Mouse (Mus musculus) limb, embryonic 13.5 days (tissue): ENCODE results near the gene Htra3. TPM values are rescaled to one million over a fixed set of nuclear protein-coding genes. Genes with fewer than 3 reads are reported as not detected.

Source experiments
- ATAC-seq: fragments of 200-750 bp; cut with Nextera tagmentation; 2 replicates; pipeline ENCODE4 v1.8.0; 2017; ENCODE audit warnings: low read depth, moderate number of reproducible peaks, moderate TSS enrichment; ENCODE audit not compliant: low FRiP score
- H3K27ac ChIP-seq: fragments of 300-500 bp; sonication (generic); 2 replicates; pipeline ENCODE4 v1.5.1; 2015; ENCODE audit warnings: inconsistent platforms, mild to moderate bottlenecking, moderate library complexity
- H3K27me3 ChIP-seq: fragments of 300-500 bp; sonication (generic); 2 replicates; pipeline ENCODE4 v1.6.1; 2015; ENCODE audit warnings: mild to moderate bottlenecking, inconsistent platforms
- H3K36me3 ChIP-seq: fragments of 300-500 bp; sonication (generic); 2 replicates; pipeline ENCODE4 v1.6.1; 2015; ENCODE audit warnings: inconsistent platforms, mild to moderate bottlenecking, moderate library complexity
- H3K4me1 ChIP-seq: fragments of 300-500 bp; sonication (generic); 2 replicates; pipeline ENCODE4 v1.6.1; 2015; ENCODE audit warnings: inconsistent platforms
- H3K4me2 ChIP-seq: fragments of 300-500 bp; sonication (generic); replicated peaks from 2 replicates; pipeline ENCODE4 v1.6.1; 2015; ENCODE audit warnings: inconsistent platforms, mild to moderate bottlenecking, moderate library complexity
- H3K4me3 ChIP-seq: fragments of 300-500 bp; sonication (generic); 2 replicates; pipeline ENCODE4 v1.5.1; 2015; ENCODE audit warnings: moderate library complexity, mild to moderate bottlenecking, inconsistent platforms
- H3K9ac ChIP-seq: fragments of 300-500 bp; sonication (generic); 2 replicates; pipeline ENCODE4 v1.6.1; 2015; ENCODE audit warnings: mild to moderate bottlenecking, inconsistent platforms
- H3K9me3 ChIP-seq: fragments of 300-500 bp; sonication (generic); 2 replicates; pipeline ENCODE4 v1.6.1; 2016; ENCODE audit warnings: inconsistent platforms
- WGBS: fragments of 180-500 bp; shearing (Covaris S2); methylation state at CpG from one replicate; pipeline ENCODE4 v1.1.7; 2015; 5-methylcytosine and 5-hydroxymethylcytosine counted together
- polyA plus RNA-seq: library from polyadenylated mRNA; unstranded; fragments of >200 nt; fragmentation: Nextera tagmentation; extraction: Ambion mirVana; gene quantifications from 2 replicates; pipeline ENCODE4 v1.2.1, GENCODE M21; 2015

Htra3 gene
- polyA plus RNA-seq, 1 experiment from 2014 or later: 20.1 TPM

DNA sequence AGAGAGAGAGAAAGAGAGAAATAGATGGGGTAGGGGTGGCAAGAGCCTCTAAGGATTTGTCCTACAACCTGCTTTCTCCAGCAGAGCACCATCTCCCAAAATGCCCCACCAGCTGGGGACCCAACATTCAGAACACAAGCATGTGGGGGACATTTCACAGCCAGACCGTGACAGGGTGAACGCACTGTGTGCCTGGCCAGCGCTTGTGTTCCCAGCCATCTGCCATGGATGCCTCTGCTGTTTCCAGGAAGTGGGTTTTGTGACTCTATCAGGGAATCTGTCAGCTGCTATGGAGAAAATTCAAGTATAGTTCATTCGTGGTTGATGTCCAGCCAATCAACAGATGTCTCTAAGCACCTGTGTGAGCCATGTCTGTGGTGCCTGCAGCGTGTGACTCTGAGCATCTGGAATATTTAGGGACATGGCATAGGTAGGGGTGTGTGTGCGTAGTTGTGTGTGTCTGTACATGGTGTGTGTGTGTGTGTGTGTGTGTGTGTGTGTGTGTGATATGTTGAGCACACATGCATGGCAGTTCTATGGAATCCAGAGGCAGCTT, 33.6 kb downstream of the Htra3 start:
- H3K4me3 ChIP-seq: no peak overlapping the region
- no peak overlapping the region for H3K27ac ChIP-seq
- no peak for ATAC-seq

DNA sequence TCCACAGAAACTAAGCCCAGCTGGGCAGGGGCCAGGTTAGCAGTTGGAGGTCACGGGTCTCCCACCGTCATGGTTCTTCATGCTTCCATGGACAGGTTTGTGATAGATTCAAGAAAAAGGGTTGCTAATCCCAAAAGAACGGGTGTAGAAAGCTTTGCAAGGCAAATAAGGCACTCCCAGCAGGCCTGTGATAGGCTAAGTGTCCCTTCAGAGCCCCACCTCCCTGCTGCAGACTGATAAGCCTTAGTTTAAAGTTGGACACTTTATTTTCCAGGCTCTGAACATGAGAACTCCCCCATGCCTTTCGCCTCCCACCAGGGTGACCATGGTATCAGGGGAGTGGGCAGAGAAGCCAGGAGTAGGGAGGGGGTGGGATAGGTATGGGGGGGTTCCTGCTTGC, 35.5 kb downstream of the Htra3 start:
- Histone ChIP-seq H3K27me3 (no peaks in the 10 kb centered on the region), H3K4me1 (peaks cover 9% of the 10 kb centered on the region; the same call in 1 of the 2 replicates), H3K36me3 (no peaks in the 10 kb centered on the region), H3K4me2 (no peak overlapping the region), H3K9me3 (no peaks in the 10 kb centered on the region), H3K4me3 (no peak overlapping the region), H3K27ac (no peak overlapping the region), H3K9ac (no peak overlapping the region)
- WGBS: 74% methylated on average over 4 of the region's 4 CpGs
- no peak for ATAC-seq

More for the DNA sequence above, 33.6 kb downstream of the Htra3 start:
- Histone ChIP-seq H3K9me3 (no peaks in the 10 kb centered on the region), H3K36me3 (no peaks in the 10 kb centered on the region), H3K4me1 (peaks cover 9% of the 10 kb centered on the region; the same call in 1 of the 2 replicates), H3K9ac (no peak overlapping the region), H3K27me3 (no peaks in the 10 kb centered on the region), H3K4me2 (no peak overlapping the region)
- 71% methylated on average over 6 of the region's 6 CpGs for WGBS

GRCm38 (mm10) chr5:35643401-35644048, 36.1 kb downstream of the Htra3 start:
- Histone ChIP-seq H3K9me3 (no peaks in the 10 kb centered on the region), H3K9ac (no peak overlapping the region), H3K27ac (no peak overlapping the region), H3K4me2 (no peak overlapping the region), H3K4me1 (peaks cover 9% of the 10 kb centered on the region; the same call in 1 of the 2 replicates), H3K36me3 (no peaks in the 10 kb centered on the region), H3K4me3 (no peak overlapping the region), H3K27me3 (no peaks in the 10 kb centered on the region)
- no peak for ATAC-seq
- WGBS: 84% methylated on average over 9 of the region's 9 CpGs

DNA sequence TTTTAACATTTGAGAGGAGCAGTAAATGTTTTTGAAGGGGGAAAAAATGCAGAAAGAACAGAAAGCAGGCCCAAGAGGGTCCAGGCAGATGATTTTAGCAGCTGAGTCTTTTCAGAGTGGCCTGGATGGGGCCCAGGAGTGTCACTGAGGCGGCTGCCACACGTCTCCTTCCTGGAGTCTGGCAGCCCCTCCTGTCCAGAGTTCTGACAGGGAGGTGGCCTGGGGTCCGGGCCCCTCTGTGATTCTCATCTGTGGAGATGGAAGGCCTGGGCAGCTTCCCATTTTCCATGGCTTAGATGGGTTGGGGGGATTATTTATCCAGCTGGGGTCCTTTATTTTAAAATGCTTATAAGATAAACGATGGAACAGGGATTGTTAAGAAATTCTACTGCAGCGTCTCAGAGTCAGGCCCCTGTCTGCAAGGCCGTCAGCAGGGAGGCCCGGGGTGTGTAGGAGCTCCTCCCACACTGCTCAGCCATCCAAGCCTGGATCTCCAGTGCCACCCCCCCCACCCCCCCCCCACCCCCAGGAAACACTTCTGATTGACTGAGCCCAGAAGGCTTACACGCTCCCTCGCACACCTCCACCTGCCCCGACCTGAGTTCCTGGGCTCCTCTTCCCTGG, 37.5 kb downstream of the Htra3 start:
- Histone ChIP-seq H3K36me3 (no peaks in the 10 kb centered on the region), H3K27ac (peak overlapping the region; percentile 49), H3K9me3 (no peaks in the 10 kb centered on the region), H3K4me3 (no peak overlapping the region), H3K9ac (0 out of 2 replicates have a peak overlapping the region, but pooled peaks have one; percentile 50), H3K27me3 (no peaks in the 10 kb centered on the region), H3K4me2 (no peak overlapping the region), H3K4me1 (peaks cover 7% of the 10 kb centered on the region; the same call in 1 of the 2 replicates)
- ATAC-seq: peak; percentile 84
- 54% methylated on average over 10 of the region's 10 CpGs for WGBS

DNA sequence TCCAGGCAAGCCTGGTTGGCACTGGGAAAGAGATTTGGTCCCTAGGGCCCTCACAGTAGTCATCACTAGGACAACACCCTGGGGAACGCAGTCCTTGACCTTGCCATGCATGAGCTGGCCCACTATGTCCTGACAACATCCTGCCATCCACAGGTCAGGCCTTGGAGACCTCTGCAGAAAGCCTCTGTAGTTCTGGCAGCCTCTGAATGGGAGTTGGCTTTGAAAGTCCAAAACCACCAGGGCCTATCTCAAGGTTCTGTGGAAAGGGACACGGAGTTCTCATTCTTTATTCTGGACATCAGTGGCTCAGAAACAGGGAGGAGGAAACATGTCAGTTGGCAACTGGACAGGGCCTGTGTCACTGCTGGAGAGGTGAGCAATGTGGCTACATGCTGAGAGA, 43.6 kb downstream of the Htra3 start:
- Histone ChIP-seq H3K27me3 (no peaks in the 10 kb centered on the region; the same call in 1 of the 2 replicates), H3K4me3 (no peak overlapping the region), H3K36me3 (no peaks in the 10 kb centered on the region), H3K9me3 (no peaks in the 10 kb centered on the region), H3K27ac (no peak overlapping the region), H3K9ac (no peak overlapping the region), H3K4me1 (0 out of 2 replicates have a peak, but pooled peaks cover 5% of the 10 kb centered on the region), H3K4me2 (no peak overlapping the region)
- 87% methylated on average over 2 of the region's 2 CpGs for WGBS
- no peak for ATAC-seq

DNA sequence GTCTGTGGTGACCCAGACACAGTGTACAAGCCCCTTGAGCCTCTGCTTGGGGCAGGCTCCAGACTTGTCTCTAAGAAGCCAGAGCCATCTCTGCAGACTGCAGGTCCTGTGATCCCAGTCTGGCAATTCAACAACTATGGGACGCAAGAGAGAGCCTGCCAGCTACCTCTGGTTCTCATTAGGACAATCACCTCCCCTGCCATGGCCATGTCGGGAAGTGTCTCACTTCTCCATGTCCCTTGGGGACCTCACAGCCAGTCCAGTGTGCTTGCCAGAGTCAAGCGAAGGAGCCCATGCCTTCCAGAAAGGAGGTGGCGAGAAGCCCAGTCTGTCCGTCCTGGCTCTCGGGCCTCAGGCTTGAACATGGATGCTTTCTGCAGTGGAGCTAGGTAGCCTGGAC, 46.7 kb downstream of the Htra3 start:
- Histone ChIP-seq H3K27ac (no peak overlapping the region), H3K27me3 (no peaks in the 10 kb centered on the region; the same call in 1 of the 2 replicates), H3K4me3 (no peak overlapping the region), H3K9ac (no peak overlapping the region), H3K4me2 (no peak overlapping the region), H3K36me3 (no peaks in the 10 kb centered on the region), H3K4me1 (0 out of 2 replicates have a peak, but pooled peaks cover 5% of the 10 kb centered on the region), H3K9me3 (no peaks in the 10 kb centered on the region)
- WGBS: 62% methylated on average over 6 of the region's 6 CpGs
- no peak for ATAC-seq

- H3K4me2 ChIP-seq: no peak overlapping the region
- no peaks in the 10 kb centered on the region for H3K36me3 ChIP-seq
- no peak overlapping the region for H3K4me3 ChIP-seq
- H3K27ac ChIP-seq: no peak overlapping the region
- H3K4me1 ChIP-seq: 0 out of 2 replicates have a peak, but pooled peaks cover 5% of the 10 kb centered on the region
- 67% methylated on average over 5 of the region's 5 CpGs for WGBS
- no peaks in the 10 kb centered on the region; the same call in 1 of the 2 replicates for H3K27me3 ChIP-seq
- no peaks in the 10 kb centered on the region for H3K9me3 ChIP-seq
- H3K9ac ChIP-seq: no peak overlapping the region
- no peak for ATAC-seq
Observed at GRCm38 (mm10) chr5:35631755-35632154, 47.8 kb downstream of the Htra3 start.

GRCm38 (mm10) chr5:35631224-35631623, 48.4 kb downstream of the Htra3 start:
- Histone ChIP-seq H3K9me3 (no peaks in the 10 kb centered on the region), H3K36me3 (no peaks in the 10 kb centered on the region), H3K4me3 (no peak overlapping the region), H3K27me3 (no peaks in the 10 kb centered on the region; the same call in 1 of the 2 replicates), H3K4me2 (no peak overlapping the region), H3K27ac (no peak overlapping the region), H3K9ac (no peak overlapping the region), H3K4me1 (0 out of 2 replicates have a peak, but pooled peaks cover 5% of the 10 kb centered on the region)
- no peak for ATAC-seq
- 87% methylated on average over 3 of the region's 3 CpGs for WGBS

- Histone ChIP-seq H3K27ac (no peak overlapping the region), H3K9me3 (no peaks in the 10 kb centered on the region), H3K4me3 (no peak overlapping the region), H3K4me1 (0 out of 2 replicates have a peak, but pooled peaks cover 5% of the 10 kb centered on the region), H3K9ac (no peak overlapping the region), H3K36me3 (no peaks in the 10 kb centered on the region), H3K4me2 (no peak overlapping the region), H3K27me3 (no peaks in the 10 kb centered on the region; the same call in 1 of the 2 replicates)
- no peak for ATAC-seq
- 65% methylated on average over 1 of the region's 1 CpGs for WGBS
Observed at GRCm38 (mm10) chr5:35630706-35631105, 48.9 kb downstream of the Htra3 start.

GRCm38 (mm10) chr5:35629333-35629732, 50.2 kb downstream of the Htra3 start:
- Histone ChIP-seq H3K27ac (no peak overlapping the region), H3K4me2 (no peak overlapping the region), H3K4me1 (0 out of 2 replicates have a peak, but pooled peaks cover 11% of the 10 kb centered on the region), H3K4me3 (no peak overlapping the region), H3K9me3 (no peaks in the 10 kb centered on the region), H3K27me3 (no peaks in the 10 kb centered on the region; the same call in 1 of the 2 replicates), H3K36me3 (no peaks in the 10 kb centered on the region), H3K9ac (no peak overlapping the region)
- no peak for ATAC-seq

GRCm38 (mm10) chr5:35628685-35629084, 50.9 kb downstream of the Htra3 start:
- H3K9me3 ChIP-seq: no peaks in the 10 kb centered on the region
- H3K36me3 ChIP-seq: no peaks in the 10 kb centered on the region
- no peak for ATAC-seq
- H3K4me3 ChIP-seq: no peak overlapping the region
- no peak overlapping the region for H3K9ac ChIP-seq
- WGBS: 28% methylated on average over 1 of the region's 1 CpGs
- no peak overlapping the region for H3K4me2 ChIP-seq
- H3K27me3 ChIP-seq: no peaks in the 10 kb centered on the region; the same call in 1 of the 2 replicates
- peaks cover 15% of the 10 kb centered on the region; the same call in 1 of the 2 replicates for H3K4me1 ChIP-seq
- H3K27ac ChIP-seq: no peak overlapping the region

GRCm38 (mm10) chr5:35627307-35627840, 52.2 kb downstream of the Htra3 start:
- Histone ChIP-seq H3K4me3 (no peak overlapping the region), H3K27me3 (no peaks in the 10 kb centered on the region; the same call in 1 of the 2 replicates), H3K9ac (no peak overlapping the region), H3K36me3 (no peaks in the 10 kb centered on the region), H3K4me1 (peaks cover 11% of the 10 kb centered on the region; the same call in 1 of the 2 replicates), H3K9me3 (no peaks in the 10 kb centered on the region), H3K27ac (no peak overlapping the region), H3K4me2 (no peak overlapping the region)
- ATAC-seq: no peak
- 58% methylated on average over 7 of the region's 7 CpGs for WGBS
